Mouse (Mus musculus) left cerebral cortex, adult 2 months (tissue): ENCODE data around the gene Adamts7. TPM values are rescaled to one million over a fixed set of nuclear protein-coding genes. Genes with fewer than 3 reads are reported as not detected.

Source experiments
- DNase-seq, 2 experiments: peaks; one replicate each; pipeline ENCODE4 v3.0.0; 2021 to 2022; ENCODE audit warnings: low spot score in 2 of 2, mixed read lengths in 1 of 2; ENCODE audit errors: extremely low spot score in 1 of 2
- H3K27ac ChIP-seq: fragments of 200-600 bp; 2 replicates; pipeline ENCODE4 v1.8.1; 2022
- H3K4me3 ChIP-seq: fragments of 200-600 bp; 2 replicates; pipeline ENCODE4 v1.8.1; 2022
- CTCF ChIP-seq: fragments of 200-600 bp; IDR thresholded peaks from 2 replicates; pipeline ENCODE4 v1.8.1; 2022; ENCODE audit warnings: antibody characterized with exemption, mild to moderate bottlenecking, moderate library complexity
- intact Hi-C: fragments of 180-260 bp; cut with DNase I; formaldehyde crosslinking; loops from one replicate; pipeline ENCODE4 v1.15.1; 2025
- total RNA-seq, 2 experiments: library from RNA; stranded (reverse); gene quantifications; 2 replicates each; pipeline ENCODE4 v1.2.3; 2021

Adamts7 gene
- total RNA-seq, 2 experiments from 2014 or later = 0.29 to 0.63 TPM

GRCm38 (mm10) chr9:90201541-90201940 lies 38.7 kb downstream of the Adamts7 start:
- Histone ChIP-seq H3K4me3 (no peak overlapping the region), H3K27ac (no peak overlapping the region)
- DNase-seq = no peak
- TF ChIP-seq CTCF = no peak
- intact Hi-C loops = loop anchor here (10.0 kb wide), 1 partner anchor 493 kb away; no protein-coding TSS in a partner anchor

GRCm38 (mm10) chr9:90203233-90203632 lies 40.4 kb downstream of the Adamts7 start:
- no peak for DNase-seq
- Histone ChIP-seq H3K27ac (no peak overlapping the region), H3K4me3 (no peak overlapping the region)
- no peak for TF ChIP-seq CTCF
- intact Hi-C loops = loop anchor here (10.0 kb wide), 1 partner anchor 492 kb away; no protein-coding TSS in a partner anchor

DNA sequence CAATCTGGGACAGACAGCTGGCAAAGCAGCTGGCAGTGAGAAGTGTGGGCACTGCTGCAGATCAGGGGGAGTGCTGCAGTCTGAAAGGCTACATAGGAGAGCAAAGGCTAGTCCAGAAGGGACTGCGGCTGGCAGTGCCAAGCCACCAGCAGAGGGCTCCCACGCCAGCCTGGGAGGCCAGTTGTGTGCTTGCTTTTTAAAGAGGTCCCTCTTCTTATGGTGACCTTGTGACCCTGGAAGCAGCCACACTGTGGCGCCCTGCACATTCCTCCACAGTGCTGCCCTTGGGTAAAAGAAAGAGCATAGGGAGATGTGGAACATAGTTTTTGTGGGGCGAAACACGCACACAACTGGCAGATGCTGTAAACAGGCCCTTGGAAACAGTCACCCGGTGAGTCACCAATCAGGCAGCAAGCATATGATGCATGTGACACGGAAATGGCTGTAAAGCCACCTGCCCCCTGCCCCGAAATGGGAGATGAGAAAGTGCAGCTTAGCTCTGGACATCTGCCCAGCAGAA lies 41.6 kb downstream of the Adamts7 start:
- no peak overlapping the region for H3K4me3 ChIP-seq
- peak; percentile 49 for TF ChIP-seq CTCF
- no peak for DNase-seq
- H3K27ac ChIP-seq = no peak overlapping the region
- intact Hi-C loops = loop anchor here (10.0 kb wide), 1 partner anchor 490 kb away; no protein-coding TSS in a partner anchor

DNA sequence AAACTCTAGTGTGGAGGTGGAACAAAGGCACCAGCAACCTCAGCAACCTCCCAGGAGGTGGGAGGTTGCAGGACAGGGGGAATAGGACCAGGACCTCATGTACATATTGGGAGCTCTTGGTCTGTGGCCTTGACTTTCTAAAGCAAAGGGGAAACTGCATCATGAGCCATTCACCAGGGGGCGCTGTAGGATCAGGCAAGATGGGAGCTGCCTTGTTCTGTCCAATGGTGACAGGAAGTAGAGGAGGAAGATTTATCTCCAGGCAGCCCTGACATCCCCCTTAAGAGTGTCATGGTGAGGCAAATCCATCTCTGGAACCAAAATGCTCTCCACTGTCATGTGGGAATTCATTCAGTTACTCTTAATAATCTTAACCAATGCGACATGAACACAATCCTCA lies 43.6 kb downstream of the Adamts7 start:
- Histone ChIP-seq H3K4me3 (no peak overlapping the region), H3K27ac (no peak overlapping the region)
- intact Hi-C loops = loop anchor here (1.0 to 10.0 kb wide), 3 partner anchors 108 to 488 kb away; no protein-coding TSS in a partner anchor
- peak; percentile 78 to 85 for DNase-seq
- peak; percentile 91 for TF ChIP-seq CTCF

- H3K4me3 ChIP-seq = no peak overlapping the region
- intact Hi-C loops = loop anchor here (2.0 to 10.0 kb wide), 2 partner anchors 107 to 487 kb away; no protein-coding TSS in a partner anchor
- TF ChIP-seq CTCF = no peak
- DNase-seq = no peak
- no peak overlapping the region for H3K27ac ChIP-seq
These were observed 44.9 kb downstream of the Adamts7 start for GRCm38 (mm10) chr9:90207808-90208207.

DNA sequence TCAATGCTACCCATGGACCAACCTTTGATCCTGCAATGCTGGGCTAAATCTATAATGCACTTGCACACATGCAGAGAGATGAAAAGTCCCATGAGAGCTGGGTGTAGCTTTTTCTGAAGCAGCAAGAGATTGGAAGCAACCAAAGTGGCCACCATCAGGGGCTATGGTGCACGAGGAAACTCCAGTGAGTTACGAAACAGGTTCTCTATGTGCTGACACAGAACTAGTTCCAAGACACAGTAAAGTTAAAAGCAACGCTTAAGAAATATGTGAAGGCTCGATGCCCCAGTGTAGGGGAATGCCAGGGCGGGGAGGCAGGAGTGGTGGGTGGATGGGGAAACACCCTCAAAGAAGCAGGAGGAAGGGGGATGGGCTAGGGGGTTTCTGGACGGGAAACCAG lies 45.8 kb downstream of the Adamts7 start:
- Histone ChIP-seq H3K27ac (no peak overlapping the region), H3K4me3 (no peak overlapping the region)
- intact Hi-C loops = loop anchor here (10.0 kb wide), 1 partner anchor 486 kb away; no protein-coding TSS in a partner anchor
- DNase-seq = no peak
- TF ChIP-seq CTCF = no peak

DNA sequence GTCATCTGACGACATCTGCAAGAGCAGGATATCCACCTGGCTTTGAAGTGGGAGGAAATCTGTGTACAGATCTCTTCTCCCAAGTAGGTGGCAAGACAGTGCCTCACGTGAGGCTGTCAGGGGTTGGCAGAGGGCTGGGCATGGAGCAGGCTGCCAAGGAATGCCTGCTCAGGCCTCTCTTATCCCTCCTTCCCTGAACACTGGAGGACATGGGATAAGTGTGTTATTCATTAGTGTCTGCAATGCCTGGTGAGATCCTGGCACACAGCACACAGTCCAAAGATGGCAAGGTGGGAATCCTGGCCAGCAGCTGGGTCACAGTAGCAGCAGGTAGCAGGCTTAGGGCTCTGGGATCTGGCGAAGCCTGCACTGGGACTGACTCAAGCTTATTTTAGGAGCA lies 50.3 kb downstream of the Adamts7 start:
- DNase-seq = no peak
- no peak overlapping the region for H3K27ac ChIP-seq
- intact Hi-C loops = no loop called here
- H3K4me3 ChIP-seq = no peak overlapping the region
- TF ChIP-seq CTCF = no peak

GRCm38 (mm10) chr9:90216259-90217001 lies 53.6 kb downstream of the Adamts7 start:
- no peak for DNase-seq
- no peak for TF ChIP-seq CTCF
- intact Hi-C loops = no loop called here
- H3K4me3 ChIP-seq = no peak overlapping the region
- H3K27ac ChIP-seq = no peak overlapping the region

GRCm38 (mm10) chr9:90217501-90217900 lies 54.6 kb downstream of the Adamts7 start:
- intact Hi-C loops = no loop called here
- H3K27ac ChIP-seq = no peak overlapping the region
- no peak for DNase-seq
- no peak for TF ChIP-seq CTCF
- H3K4me3 ChIP-seq = no peak overlapping the region

DNA sequence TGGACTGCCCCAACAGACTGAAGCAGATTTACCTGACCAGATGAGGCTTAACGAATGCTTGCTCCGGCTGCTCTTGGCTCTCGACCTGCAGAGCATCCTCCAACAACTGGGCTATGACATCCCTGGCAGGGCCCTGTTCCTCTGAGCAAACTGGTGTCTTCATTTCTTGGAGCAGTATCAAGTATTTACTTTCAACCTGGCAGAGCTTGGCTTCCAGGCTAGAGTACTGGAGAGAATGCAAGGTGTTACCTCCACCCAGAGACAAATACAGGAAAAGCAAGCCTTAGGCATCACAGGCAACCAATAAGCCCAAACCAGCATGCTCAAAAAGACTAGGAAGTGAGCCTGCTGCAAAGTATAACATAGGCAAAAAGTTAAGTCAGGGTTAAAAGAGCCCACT lies 59.4 kb downstream of the Adamts7 start:
- no peak overlapping the region for H3K4me3 ChIP-seq

GRCm38 (mm10) chr9:90226081-90226741 lies 63.3 kb downstream of the Adamts7 start:
- peak in 1 of 2 experiments; percentile 49 for DNase-seq
- intact Hi-C loops = no loop called here
- peak overlapping the region; percentile 36 for H3K4me3 ChIP-seq
- peak overlapping the region; percentile 91 for H3K27ac ChIP-seq
- TF ChIP-seq CTCF = no peak

More for the DNA sequence above, 59.4 kb downstream of the Adamts7 start:
- DNase-seq = no peak
- intact Hi-C loops = no loop called here
- TF ChIP-seq CTCF = no peak
- H3K27ac ChIP-seq = no peak overlapping the region

- no peak for TF ChIP-seq CTCF
- Histone ChIP-seq H3K4me3 (peak overlapping the region; percentile 36), H3K27ac (peak overlapping the region; percentile 91)
- intact Hi-C loops = no loop called here
- no peak for DNase-seq
These were observed 63.9 kb downstream of the Adamts7 start for GRCm38 (mm10) chr9:90226742-90227096.
